Mouse (Mus musculus): ENCODE results near the gene Tgtp2. TPM values are rescaled to one million over a fixed set of nuclear protein-coding genes. Genes with fewer than 3 reads are reported as not detected.
A peak's percentile ranks its signal among the peaks of the same experiment; 100 is the strongest.
"Not testable (repeated sequence)": the region's sequence is repeated elsewhere in the genome, so short reads cannot be mapped to it uniquely, and the experiment has no call there.

Tgtp2 gene
- polyA plus RNA-seq, 1 experiment from 2014 or later, result 0.42 TPM

DNA sequence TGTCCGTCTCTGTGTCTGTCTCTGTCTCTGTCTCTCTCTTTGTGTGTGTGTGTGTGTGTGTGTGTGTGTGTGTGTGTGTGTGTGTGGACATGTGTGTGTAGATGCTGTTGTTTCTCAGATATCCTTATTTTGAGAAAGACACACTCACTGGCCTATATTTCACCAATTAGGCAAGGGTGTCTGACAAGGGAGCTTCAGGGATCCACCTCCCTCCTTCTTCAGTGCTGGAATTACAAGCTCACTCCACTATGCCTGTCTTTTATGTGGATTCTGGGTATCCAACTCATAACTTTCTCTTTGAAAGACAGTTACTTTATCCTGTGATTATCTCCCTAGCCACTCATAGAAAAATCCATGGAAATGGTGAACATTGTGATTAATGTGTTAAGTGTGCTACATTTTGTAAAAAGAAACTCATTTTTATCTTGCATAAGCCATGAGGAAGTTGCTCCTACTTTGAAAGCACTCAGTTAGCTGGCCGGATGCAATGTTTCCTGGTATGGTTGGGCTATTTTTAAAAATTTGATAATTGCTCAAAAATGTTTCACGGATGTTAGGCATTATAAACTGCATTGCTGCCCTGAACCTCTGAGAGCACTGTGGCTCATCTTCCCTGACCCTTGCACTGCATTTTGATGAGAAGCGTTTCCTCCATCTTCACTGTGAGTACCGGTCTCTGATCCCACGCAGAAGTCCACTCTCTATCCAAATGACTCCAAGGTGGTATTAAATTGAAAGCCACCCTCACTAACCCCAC lies 12.2 kb upstream of the Tgtp2 start, which contains the start of gene Ifi47:
Gene Ifi47 (plus strand): TSS at position 587 of the 757 bp plus-strand sequence.
- not testable (repeated sequence) for H3K4me3 ChIP-seq (ENCODE audit: low read length); H3K9ac ChIP-seq (replicated peaks; ENCODE audit: low read length); H3K4me1 ChIP-seq (ENCODE audit: insufficient read depth, low read length); H3K36me3 ChIP-seq (ENCODE audit: insufficient read depth, low read length); H3K9me3 ChIP-seq (ENCODE audit: low read length); H3K4me2 ChIP-seq (replicated peaks; ENCODE audit: low read depth, low read length); H3K27me3 ChIP-seq (ENCODE audit: insufficient read depth, low read length); ATAC-seq (ENCODE audit: low FRiP score, low TSS enrichment)
- peak within 1 kb of the TSS; percentile 29; the same call in 1 of the 2 replicates for H3K27ac ChIP-seq (ENCODE audit: low read length)
- WGBS, result 71% methylated on average over 6 of the region's 6 CpGs

DNA sequence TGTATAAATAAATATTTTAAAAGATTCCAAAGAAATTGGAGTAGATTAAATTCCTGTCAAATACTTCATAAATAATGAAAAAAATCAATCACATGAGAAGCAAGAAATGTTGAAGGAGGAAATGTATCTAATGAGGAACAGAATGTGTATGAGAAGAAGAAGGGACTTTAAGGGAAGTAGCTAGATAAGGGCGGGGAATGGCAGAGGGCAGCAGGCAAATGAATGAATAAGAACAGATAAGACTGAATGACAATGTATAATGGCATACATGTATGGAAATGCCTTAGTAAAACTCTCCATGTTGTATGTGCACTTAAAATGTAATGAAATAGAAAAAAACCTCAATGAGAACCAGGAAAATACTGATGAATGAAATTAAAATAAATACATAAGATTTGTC lies 4.4 kb upstream of the Tgtp2 start:
- Histone ChIP-seq H3K27me3 (ENCODE audit: insufficient read depth, low read length) (no peaks in the 10 kb centered on the region), H3K4me1 (ENCODE audit: insufficient read depth, low read length) (no peaks in the 10 kb centered on the region), H3K27ac (ENCODE audit: low read length) (no peak overlapping the region), H3K4me2 (replicated peaks; ENCODE audit: low read depth, low read length) (no peak overlapping the region), H3K9me3 (ENCODE audit: low read length) (no peaks in the 10 kb centered on the region), H3K36me3 (ENCODE audit: insufficient read depth, low read length) (no peaks in the 10 kb centered on the region), H3K4me3 (ENCODE audit: low read length) (no peak overlapping the region), H3K9ac (replicated peaks; ENCODE audit: low read length) (no peak overlapping the region)
- WGBS, result 91% methylated on average over 1 of the region's 1 CpGs
- no peak for ATAC-seq (ENCODE audit: low FRiP score, low TSS enrichment)

DNA sequence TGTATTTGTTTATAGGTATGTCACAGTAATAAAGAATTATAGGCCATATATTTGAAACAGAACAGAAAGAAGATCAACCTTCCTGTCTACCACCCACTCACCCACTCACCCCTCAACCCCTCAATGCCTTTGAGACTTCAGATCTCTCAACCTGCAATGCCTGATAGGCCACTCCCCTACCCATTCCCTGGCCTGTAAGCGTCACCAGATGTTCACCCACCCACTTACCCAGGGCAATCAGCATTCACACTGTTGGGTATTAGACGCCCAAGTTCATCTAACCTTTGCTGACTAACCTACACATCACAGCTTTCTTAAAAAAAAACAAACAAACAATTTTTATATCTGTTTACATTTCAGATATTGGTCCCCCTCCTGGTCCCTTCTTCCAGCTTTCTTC lies 2.1 kb downstream of the Tgtp2 start:
- ATAC-seq (ENCODE audit: low FRiP score, low TSS enrichment); H3K4me2 ChIP-seq (replicated peaks; ENCODE audit: low read depth, low read length); H3K9ac ChIP-seq (replicated peaks; ENCODE audit: low read length); H3K9me3 ChIP-seq (ENCODE audit: low read length); H3K27ac ChIP-seq (ENCODE audit: low read length); H3K4me3 ChIP-seq (ENCODE audit: low read length); H3K27me3 ChIP-seq (ENCODE audit: insufficient read depth, low read length); H3K36me3 ChIP-seq (ENCODE audit: insufficient read depth, low read length); H3K4me1 ChIP-seq (ENCODE audit: insufficient read depth, low read length): not testable (repeated sequence)
- 77% methylated on average over 2 of the region's 2 CpGs for WGBS

DNA sequence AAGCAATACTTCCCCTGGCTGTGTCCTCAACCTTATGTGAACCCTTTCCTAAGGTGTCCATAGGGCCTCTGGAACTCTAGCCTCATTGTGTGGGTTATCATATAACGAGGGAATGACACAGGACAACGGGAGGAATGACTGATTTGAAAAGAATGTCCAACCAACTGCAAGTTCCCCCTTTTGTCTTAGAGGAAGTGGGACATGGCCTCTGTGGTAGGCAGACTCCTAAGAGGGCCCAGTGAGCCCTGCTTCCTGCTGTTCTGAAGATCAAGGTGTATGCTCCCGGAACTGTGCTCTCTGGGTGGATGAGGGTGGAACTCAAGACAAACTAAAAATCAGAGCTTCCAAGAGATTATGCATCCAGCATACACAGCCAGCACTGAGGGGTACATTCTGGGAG lies 3.9 kb downstream of the Tgtp2 start:
- H3K4me3 ChIP-seq (ENCODE audit: low read length); H3K9ac ChIP-seq (replicated peaks; ENCODE audit: low read length); H3K36me3 ChIP-seq (ENCODE audit: insufficient read depth, low read length); H3K27me3 ChIP-seq (ENCODE audit: insufficient read depth, low read length); H3K27ac ChIP-seq (ENCODE audit: low read length); ATAC-seq (ENCODE audit: low FRiP score, low TSS enrichment); H3K4me2 ChIP-seq (replicated peaks; ENCODE audit: low read depth, low read length); H3K9me3 ChIP-seq (ENCODE audit: low read length); H3K4me1 ChIP-seq (ENCODE audit: insufficient read depth, low read length): not testable (repeated sequence)
- 40% methylated on average over 1 of the region's 3 CpGs for WGBS

DNA sequence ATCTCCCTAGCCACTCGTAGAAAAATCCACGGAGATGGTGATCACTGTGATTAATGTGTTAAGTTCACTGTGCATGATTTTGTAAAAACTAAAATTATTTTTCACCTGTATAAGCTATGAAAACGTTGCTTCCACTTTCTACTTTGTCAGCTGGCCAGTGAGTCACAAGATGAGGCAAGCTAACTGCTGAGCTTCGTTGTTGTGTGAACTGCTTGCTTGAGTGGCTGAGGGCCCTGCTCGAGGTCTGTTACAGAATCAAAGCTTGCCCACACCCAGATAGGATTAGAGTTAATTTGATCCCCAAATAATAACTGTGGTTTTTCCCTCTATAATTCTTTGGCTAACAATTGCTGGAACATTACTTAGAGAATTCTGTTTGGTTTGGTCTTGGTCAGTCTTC lies 12.1 kb downstream of the Tgtp2 start:
- WGBS, result no CpG with 5 or more reads among the region's 5 CpGs
- not testable (repeated sequence) for H3K4me3 ChIP-seq (ENCODE audit: low read length); H3K9me3 ChIP-seq (ENCODE audit: low read length)

DNA sequence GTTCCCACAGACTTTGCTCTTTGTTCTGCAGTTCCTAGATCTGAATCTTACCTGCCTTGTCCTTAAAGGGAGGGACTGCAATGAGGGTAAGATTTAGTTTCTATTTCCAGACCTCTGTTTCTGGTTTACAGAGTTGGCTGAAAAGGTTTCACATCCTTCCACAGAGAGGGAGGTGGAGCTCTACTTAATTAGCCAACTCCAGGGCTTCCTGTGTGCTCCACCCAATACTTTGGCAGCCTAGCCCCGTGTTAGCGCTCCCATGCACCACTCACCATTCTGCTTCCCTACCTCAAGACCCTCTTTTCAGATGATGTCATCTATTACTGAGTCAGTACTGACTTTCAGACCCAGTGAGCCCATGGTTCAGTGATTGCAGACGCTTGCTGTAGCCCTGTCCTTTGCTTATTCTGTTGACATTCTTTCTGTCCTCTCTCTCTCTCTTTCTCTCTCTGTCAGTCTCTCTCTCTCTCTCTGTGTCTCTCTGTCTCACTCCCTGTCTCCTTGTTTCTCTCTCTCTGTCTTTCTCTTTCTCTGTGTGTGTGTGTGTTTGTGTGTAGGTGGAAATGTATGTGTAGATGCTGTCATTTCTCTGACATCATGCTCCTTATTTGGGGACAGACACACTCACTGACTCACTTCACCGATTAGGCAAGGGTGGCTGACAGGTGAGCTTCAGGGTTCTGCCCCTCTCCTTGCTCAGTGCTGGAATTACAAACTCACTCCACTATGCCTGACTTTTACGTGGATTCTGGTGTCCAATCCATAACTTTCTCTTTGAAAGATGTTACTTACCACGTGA lies 12.7 kb downstream of the Tgtp2 start, which contains the start of gene 9930111J21Rik2:
Gene 9930111J21Rik2 (minus strand): TSS at position 150 of the 799 bp plus-strand sequence.
- WGBS, result 100% methylated on average over 1 of the region's 6 CpGs
- not testable (repeated sequence) for H3K9me3 ChIP-seq (ENCODE audit: low read length); H3K4me1 ChIP-seq (ENCODE audit: insufficient read depth, low read length); H3K9ac ChIP-seq (replicated peaks; ENCODE audit: low read length); H3K27ac ChIP-seq (ENCODE audit: low read length); H3K4me3 ChIP-seq (ENCODE audit: low read length); H3K27me3 ChIP-seq (ENCODE audit: insufficient read depth, low read length); H3K4me2 ChIP-seq (replicated peaks; ENCODE audit: low read depth, low read length); H3K36me3 ChIP-seq (ENCODE audit: insufficient read depth, low read length)
- ATAC-seq (ENCODE audit: low FRiP score, low TSS enrichment), result 0 out of 2 replicates have a peak, but pooled peaks have one; percentile 27

More for the DNA sequence above, 12.1 kb downstream of the Tgtp2 start:
- not testable (repeated sequence) for ATAC-seq (ENCODE audit: low FRiP score, low TSS enrichment); H3K4me2 ChIP-seq (replicated peaks; ENCODE audit: low read depth, low read length); H3K9ac ChIP-seq (replicated peaks; ENCODE audit: low read length); H3K4me1 ChIP-seq (ENCODE audit: insufficient read depth, low read length); H3K27ac ChIP-seq (ENCODE audit: low read length); H3K36me3 ChIP-seq (ENCODE audit: insufficient read depth, low read length); H3K27me3 ChIP-seq (ENCODE audit: insufficient read depth, low read length)

DNA sequence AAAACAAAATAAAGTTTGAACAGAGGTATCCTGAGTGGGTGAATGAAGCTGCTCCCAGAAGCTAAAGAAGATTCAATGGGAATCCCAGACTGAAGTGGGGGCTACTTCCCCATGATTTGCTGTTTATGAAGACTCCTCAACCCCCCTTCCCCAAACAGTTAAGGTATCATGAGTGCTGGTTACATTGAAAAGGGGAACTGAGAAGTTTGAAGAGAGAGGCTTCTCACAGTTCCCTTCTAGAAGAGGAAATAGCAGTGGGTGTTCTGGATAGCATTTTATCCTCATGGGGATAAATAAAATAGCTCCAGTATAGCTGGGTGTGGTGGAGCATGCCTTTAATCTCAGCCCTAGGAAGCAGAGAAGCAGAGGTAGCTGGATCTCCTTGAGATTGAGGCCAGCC lies 13.9 kb downstream of the Tgtp2 start:
- not testable (repeated sequence) for H3K9ac ChIP-seq (replicated peaks; ENCODE audit: low read length); H3K27me3 ChIP-seq (ENCODE audit: insufficient read depth, low read length); ATAC-seq (ENCODE audit: low FRiP score, low TSS enrichment); H3K4me3 ChIP-seq (ENCODE audit: low read length); H3K4me1 ChIP-seq (ENCODE audit: insufficient read depth, low read length); H3K27ac ChIP-seq (ENCODE audit: low read length); H3K36me3 ChIP-seq (ENCODE audit: insufficient read depth, low read length); H3K9me3 ChIP-seq (ENCODE audit: low read length); H3K4me2 ChIP-seq (replicated peaks; ENCODE audit: low read depth, low read length)

DNA sequence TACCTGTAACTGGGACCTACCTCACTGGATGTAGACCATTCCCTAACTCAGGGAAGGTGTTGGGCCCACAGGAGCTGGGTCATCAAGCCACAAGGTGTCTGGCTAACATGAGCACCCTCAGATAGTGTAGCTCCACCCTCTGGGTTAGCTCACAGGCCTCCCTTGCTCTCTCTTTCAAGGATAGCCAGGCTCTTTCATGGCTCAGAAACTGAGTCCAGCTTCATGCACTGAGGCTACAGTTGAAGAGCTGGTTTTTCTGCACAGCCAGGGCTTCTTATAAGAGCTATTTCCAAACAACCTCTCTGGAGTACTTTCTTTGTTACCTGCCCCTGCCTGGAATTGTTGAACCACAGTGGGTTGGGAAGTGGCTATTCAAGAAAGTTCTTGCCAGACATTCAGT lies 51.9 kb downstream of the Tgtp2 start:
- H3K4me2 ChIP-seq (replicated peaks; ENCODE audit: low read depth, low read length); H3K27me3 ChIP-seq (ENCODE audit: insufficient read depth, low read length); H3K4me1 ChIP-seq (ENCODE audit: insufficient read depth, low read length); H3K9me3 ChIP-seq (ENCODE audit: low read length); H3K27ac ChIP-seq (ENCODE audit: low read length); H3K36me3 ChIP-seq (ENCODE audit: insufficient read depth, low read length); H3K9ac ChIP-seq (replicated peaks; ENCODE audit: low read length); H3K4me3 ChIP-seq (ENCODE audit: low read length); ATAC-seq (ENCODE audit: low FRiP score, low TSS enrichment): not testable (repeated sequence)
